Mouse (Mus musculus) heart, adult 2 months (tissue): Measurements from ENCODE around the gene Rpl10-ps3.

Source experiments
- CTCF ChIP-seq: fragments of 200-600 bp; IDR thresholded peaks from 2 replicates; pipeline ENCODE4 v1.8.1; 2022; ENCODE audit warnings: antibody characterized with exemption, mild to moderate bottlenecking, moderate library complexity
- EP300 ChIP-seq: fragments of 200-500 bp; IDR thresholded peaks from 2 replicates; pipeline ENCODE4 v1.6.1; 2011; ENCODE audit warnings: low read depth, low read length, control low read depth; ENCODE audit not compliant: insufficient read depth
- POLR2A ChIP-seq: fragments of 200-500 bp; IDR thresholded peaks from 2 replicates; pipeline ENCODE4 v1.6.1; 2011; ENCODE audit warnings: mild to moderate bottlenecking, low read depth, low read length, control low read depth; ENCODE audit not compliant: insufficient read depth

DNA sequence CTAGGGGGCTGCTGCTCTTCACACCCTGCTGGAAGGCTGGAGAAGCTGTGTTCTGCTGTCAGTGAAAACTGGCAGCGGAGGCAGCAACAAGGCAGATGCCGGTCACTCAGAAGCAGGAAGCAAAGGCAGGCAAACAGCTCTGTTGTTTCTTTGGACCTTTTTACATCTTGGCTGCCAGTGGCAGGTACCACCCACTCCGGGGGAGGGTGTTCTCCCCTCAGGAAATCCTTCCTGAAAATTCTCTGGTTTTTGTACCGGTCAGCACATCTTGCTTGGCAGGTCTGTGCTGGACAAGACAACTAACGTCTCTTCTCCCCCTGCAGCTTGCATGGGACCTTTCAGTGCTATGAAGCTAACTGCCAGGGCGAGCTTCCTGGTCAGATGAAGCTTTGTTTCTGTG lies 30.8 kb upstream of the Rpl10-ps3 start:
- TF ChIP-seq CTCF (no peak), POLR2A (no peak), EP300 (no peak)
